ENCODE assay signal across 14 mouse cellular contexts in genomic region chr9:74921422-74921821, GRCm38 (mm10). TPM values are rescaled to one million over a fixed set of nuclear protein-coding genes. Genes with fewer than 3 reads are reported as not detected.
"Had no signal": no experiment of that assay in that cellular context is flagged by ENCODE, and none has a peak within 500 bp of the region (broad histone marks: within the 10 kb centered on the region; RNA-seq: fewer than 3 reads in every experiment).

No protein-coding gene starts in this region.

- H3K9me3 ChIP-seq: liver, embryonic 12.5 days; lung, embryonic 15.5 days; stomach, embryonic 15.5 days had no signal

- DNase-seq: right cerebral cortex, postnatal 14 days; thymus, adult 2 months; thymus, postnatal 36 days had no signal

- H3K9ac ChIP-seq: liver, embryonic 12.5 days; lung, embryonic 15.5 days; midbrain, embryonic 12.5 days; stomach, embryonic 15.5 days had no signal

- H3K4me3 ChIP-seq: layer of hippocampus, adult 2 months; limb, embryonic 10.5 days; liver, embryonic 12.5 days; lung, embryonic 15.5 days; midbrain, embryonic 12.5 days; stomach, embryonic 15.5 days had no signal

- H3K27ac ChIP-seq: hindbrain, postnatal 0 days; kidney, postnatal 0 days; layer of hippocampus, adult 2 months; limb, embryonic 10.5 days; liver, embryonic 12.5 days; lung, embryonic 15.5 days; midbrain, embryonic 12.5 days; stomach, embryonic 15.5 days had no signal

- ATAC-seq: hindbrain, postnatal 0 days; liver, embryonic 12.5 days; midbrain, embryonic 16.5 days had no signal

- H3K27me3 ChIP-seq: liver, embryonic 12.5 days; lung, embryonic 15.5 days; midbrain, embryonic 12.5 days; stomach, embryonic 15.5 days had no signal

- H3K36me3 ChIP-seq: limb, embryonic 10.5 days; liver, embryonic 12.5 days; lung, embryonic 15.5 days; midbrain, embryonic 12.5 days; stomach, embryonic 15.5 days had no signal

- H3K4me1 ChIP-seq: limb, embryonic 10.5 days; liver, embryonic 12.5 days; lung, embryonic 15.5 days; stomach, embryonic 15.5 days had no signal

- H3K4me2 ChIP-seq: liver, embryonic 12.5 days; lung, embryonic 15.5 days; midbrain, embryonic 12.5 days; stomach, embryonic 15.5 days had no signal

RNA-seq across cellular contexts. Expression of gene Onecut1, which starts 59.7 kb away (rescaled TPM):
- total RNA-seq: megakaryocyte progenitor cell, adult 5-6 weeks had no signal
- polyA plus RNA-seq: kidney, postnatal 0 days; limb, embryonic 10.5 days; limb, embryonic 14.5 days; lung, embryonic 15.5 days had no signal
